Mouse (Mus musculus) lung, postnatal 10 days (tissue): ENCODE results near the gene Olfr954.

Experiments
- DNase-seq: peaks from one replicate; pipeline ENCODE4 v3.0.0; 2021

The Olfr954 gene

DNA sequence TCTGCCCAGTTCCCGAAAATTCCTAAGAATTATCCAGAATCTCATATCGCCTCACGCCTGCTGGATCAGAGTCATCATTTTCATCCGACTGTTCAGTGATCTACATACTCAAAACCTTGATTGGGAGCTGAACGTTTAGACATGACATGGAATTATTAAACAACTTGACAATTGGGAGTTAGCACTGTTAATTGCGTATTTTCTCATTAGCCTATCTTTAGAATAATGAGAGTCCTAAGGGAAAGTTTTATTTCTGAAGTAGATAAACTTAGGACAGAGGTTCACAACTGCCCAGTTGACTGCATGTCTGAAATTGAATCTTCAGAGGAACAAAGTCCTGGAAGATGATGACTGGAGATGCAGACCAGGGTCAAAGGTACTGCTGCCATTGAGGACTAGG lies at the start of gene Olfr954:
Gene Olfr954, plus strand, starts transcription at position 301 of the 400 bp plus-strand sequence.
- no peak for DNase-seq

DNA sequence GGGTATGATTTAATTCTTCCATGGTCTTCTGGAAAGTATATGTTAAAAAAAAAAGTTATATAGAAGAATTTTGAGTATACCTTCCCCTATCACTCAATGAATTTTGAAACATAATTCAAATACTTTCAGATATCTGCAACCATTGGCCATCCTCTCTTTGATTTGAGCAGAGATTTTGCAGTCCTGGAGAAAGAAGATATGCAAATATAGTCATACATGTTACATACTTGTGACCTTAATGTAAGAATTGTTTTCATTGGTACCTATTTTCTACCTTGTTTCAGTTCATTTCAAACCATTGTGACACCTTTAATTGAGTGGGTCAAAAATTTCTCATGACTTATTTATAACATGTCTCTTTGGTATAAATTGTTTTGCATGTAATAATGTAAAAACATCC lies 29.5 kb upstream of the Olfr954 start, which contains the start of gene Olfr952:
Gene Olfr952, minus strand, starts transcription at position 101 of the 400 bp plus-strand sequence.
- no peak for DNase-seq

DNA sequence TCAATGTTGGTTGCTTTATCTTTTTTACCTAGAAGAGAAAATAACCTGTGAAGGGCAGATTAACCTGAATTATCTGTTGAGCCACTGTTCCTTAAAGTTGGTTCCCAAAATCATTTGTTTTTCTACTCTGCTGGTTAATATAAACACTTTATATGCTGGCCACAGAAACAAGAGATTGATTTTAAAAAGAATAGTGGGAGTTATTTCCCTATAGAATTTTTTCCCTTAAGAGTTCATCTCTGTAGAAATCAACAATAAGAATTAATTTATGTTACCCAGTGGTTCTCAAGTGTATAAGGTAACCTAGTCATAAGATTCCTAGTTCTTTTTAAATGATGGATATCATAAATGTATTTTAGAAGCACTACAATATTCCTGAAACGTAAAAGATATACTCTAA lies 15.3 kb downstream of the Olfr954 start, which contains the start of gene Olfr955:
Gene Olfr955, minus strand, starts transcription at position 101 of the 400 bp plus-strand sequence.
- DNase-seq, result no peak

DNA sequence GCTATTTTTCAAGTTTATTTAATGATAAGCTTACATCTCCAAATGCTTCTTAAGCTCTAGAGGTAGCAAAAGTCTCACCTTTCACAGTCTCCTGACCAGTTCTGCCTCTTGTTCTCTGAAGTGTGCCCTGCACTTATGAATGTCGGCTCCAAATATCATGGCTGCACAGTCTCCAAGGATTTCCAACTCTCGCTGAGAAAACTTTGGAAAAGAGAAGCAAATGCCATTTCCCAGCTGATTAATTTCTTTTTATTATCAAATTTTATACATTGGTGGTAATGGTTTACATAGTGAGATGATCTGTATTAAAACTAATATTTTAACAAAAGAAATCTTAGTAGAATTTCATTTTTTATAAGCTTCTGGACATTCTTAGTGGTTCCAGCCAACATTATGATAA lies 37.4 kb downstream of the Olfr954 start, which contains the start of gene Olfr44:
Gene Olfr44, minus strand, starts transcription at position 101 of the 400 bp plus-strand sequence.
- DNase-seq, result no peak

DNA sequence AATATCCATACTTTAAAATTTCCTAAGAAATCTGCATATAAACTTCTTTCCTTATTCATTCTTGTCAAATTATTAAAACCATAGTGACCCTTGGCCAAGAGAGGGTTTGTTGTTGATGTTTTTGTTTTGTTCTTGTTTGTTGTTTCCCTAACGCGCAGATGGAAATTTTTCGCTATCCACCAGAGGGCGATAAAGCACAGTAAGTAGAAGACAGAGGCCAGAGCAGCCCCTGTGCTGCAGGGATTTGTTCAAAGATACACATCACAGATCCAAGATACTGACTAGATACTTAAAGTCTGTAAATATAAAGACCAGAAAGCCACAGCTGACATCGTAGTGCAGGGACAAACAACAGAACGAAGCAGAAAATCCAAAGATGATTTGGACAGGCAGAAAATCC lies 52.5 kb downstream of the Olfr954 start:
- peak; percentile 40 for DNase-seq

DNA sequence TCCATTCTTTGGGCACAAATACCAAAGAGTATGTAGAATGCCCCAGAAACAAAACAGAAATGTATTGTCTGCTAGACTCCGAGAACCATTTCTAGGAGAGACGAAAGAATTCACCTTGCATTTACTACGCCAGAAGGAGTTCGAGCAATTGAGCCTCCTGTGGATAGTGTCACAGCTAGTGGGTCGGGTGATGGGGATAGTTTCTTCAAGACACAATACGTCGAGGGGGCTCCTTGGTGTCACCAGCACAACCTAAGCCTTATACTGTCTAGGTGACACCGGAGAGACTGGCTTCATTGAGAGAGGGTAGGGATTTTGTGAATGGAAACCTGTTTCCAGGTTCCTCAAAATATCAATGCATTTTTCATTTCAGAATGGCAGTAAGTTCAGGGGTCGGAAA lies 52.9 kb downstream of the Olfr954 start:
- no peak for DNase-seq
